Mouse (Mus musculus) spleen, adult 2 months (tissue): ENCODE results near the gene Dao. TPM values are rescaled to one million over a fixed set of nuclear protein-coding genes. Genes with fewer than 3 reads are reported as not detected.

Source experiments
- DNase-seq, 2 experiments: peaks; one replicate each; pipeline versions ENCODE4 v3.0.0 to v3.0.0-alpha.2; 2012 to 2021; ENCODE audit warnings: low spot score in 2 of 2, low read depth in 1 of 2
- H3K27ac ChIP-seq: fragments of 200-500 bp; 2 replicates; pipeline ENCODE4 v1.5.1; 2012; ENCODE audit warnings: low read length, inconsistent platforms; ENCODE audit not compliant: insufficient read depth
- H3K27me3 ChIP-seq: fragments of 200-500 bp; 2 replicates; pipeline ENCODE4 v1.6.1; 2012; ENCODE audit warnings: mild to moderate bottlenecking, moderate library complexity, low read length, inconsistent platforms; ENCODE audit not compliant: control insufficient read depth, insufficient read depth
- H3K36me3 ChIP-seq: fragments of 200-500 bp; 2 replicates; pipeline ENCODE4 v1.6.1; 2012; ENCODE audit warnings: mild to moderate bottlenecking, low read length, inconsistent platforms; ENCODE audit not compliant: control insufficient read depth, insufficient read depth
- H3K4me1 ChIP-seq: fragments of 200-500 bp; 2 replicates; pipeline ENCODE4 v1.6.1; 2011; ENCODE audit warnings: inconsistent platforms; ENCODE audit not compliant: control insufficient read depth, insufficient read depth, insufficient read length
- H3K4me3 ChIP-seq: fragments of 200-500 bp; 2 replicates; pipeline ENCODE4 v1.5.1; 2011; ENCODE audit warnings: mild to moderate bottlenecking, inconsistent platforms; ENCODE audit not compliant: insufficient read depth, insufficient read length; ENCODE audit errors: extremely low read depth
- CTCF ChIP-seq: fragments of 200-500 bp; IDR thresholded peaks from 2 replicates; pipeline ENCODE4 v1.5.1; 2011; ENCODE audit warnings: mild to moderate bottlenecking, inconsistent platforms; ENCODE audit not compliant: insufficient read depth, insufficient read length, insufficient replicate concordance; ENCODE audit errors: extremely low read depth
- POLR2A ChIP-seq: fragments of 200-500 bp; IDR thresholded peaks from 2 replicates; pipeline ENCODE4 v1.6.1; 2011; ENCODE audit warnings: low read depth, low read length, inconsistent platforms
- WGBS: fragments of 180-500 bp; shearing (Covaris S2); methylation state at CpG from one replicate; pipeline ENCODE4 v1.1.7; 2018; 5-methylcytosine and 5-hydroxymethylcytosine counted together
- polyA plus RNA-seq: library from polyadenylated mRNA; depleted of rRNA; stranded (reverse); fragments of >200 nt; gene quantifications from 2 replicates; pipeline ENCODE4 v1.2.3, GENCODE M21; 2012

Gene Dao
- polyA plus RNA-seq, 1 experiment, result 0.26 TPM

DNA sequence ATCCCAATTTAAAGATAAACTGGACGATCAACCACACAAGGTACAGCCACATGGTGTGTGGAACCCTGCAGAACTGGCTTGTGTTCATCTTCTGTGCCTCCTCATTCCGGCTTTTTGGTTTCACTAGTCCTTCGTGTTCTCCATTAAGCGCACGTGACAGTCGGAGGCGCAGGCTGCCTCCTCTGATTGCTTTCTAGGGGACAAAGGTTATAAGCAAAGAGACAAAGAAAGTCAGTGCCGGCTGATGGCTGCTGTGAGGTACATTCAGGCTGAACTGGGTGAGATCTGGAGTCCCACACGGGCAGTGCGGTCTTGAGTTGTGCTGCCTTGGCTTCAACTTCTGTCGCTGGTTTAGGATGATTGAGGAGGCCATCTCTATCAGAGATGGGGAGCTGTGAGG is 1.1 kb downstream of the Dao start:
- Histone ChIP-seq H3K27ac (no peak overlapping the region), H3K27me3 (no peaks in the 10 kb centered on the region), H3K4me3 (no peak overlapping the region), H3K4me1 (peaks cover 3% of the 10 kb centered on the region; the same call in 1 of the 2 replicates), H3K36me3 (no peaks in the 10 kb centered on the region)
- DNase-seq, result no peak
- TF ChIP-seq CTCF (no peak), POLR2A (no peak)
- WGBS, result 91% methylated on average over 11 of the region's 11 CpGs

DNA sequence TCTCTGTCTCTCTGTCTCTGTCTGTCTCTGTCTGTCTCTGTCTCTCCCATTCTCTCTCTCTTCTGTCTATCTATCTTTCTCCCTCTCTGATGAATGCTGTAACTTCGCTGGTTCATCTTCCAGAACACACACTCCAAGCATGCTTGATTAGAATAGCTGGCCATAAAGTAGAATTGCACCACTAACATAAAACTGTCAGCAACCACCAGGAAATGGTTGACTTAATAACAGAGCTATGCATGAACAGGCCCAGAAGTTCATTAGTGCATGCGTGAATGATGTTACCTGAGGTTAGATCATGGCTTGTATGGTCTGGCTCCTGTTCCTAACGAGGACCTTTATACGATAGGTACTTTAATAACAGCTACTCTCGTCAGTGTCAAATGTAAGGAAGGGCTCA is 1.6 kb downstream of the Dao start:
- TF ChIP-seq CTCF (no peak), POLR2A (no peak)
- no peak overlapping the region for H3K4me3 ChIP-seq

DNA sequence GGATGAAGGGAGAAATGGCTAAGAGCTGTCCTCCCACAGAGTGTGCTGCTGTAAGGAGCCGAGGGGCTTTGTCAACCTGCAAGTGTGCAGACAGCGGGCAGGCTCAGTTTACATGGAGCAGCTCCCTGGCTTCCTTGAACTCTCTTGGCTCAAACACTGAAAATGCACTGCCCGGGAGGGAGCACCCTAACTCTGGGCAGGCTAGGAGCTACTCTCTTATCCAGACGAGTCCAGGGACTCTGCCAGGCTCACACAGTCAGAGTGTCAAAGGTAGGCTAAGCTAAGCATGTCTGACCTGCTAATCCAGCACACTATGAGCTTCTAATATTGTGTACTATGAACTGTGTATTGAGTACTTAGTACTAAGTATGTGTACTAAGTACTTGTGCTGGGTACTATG is 3.5 kb downstream of the Dao start:
- Histone ChIP-seq H3K4me3 (no peak overlapping the region), H3K27ac (no peak overlapping the region)
- DNase-seq, result no peak

More for the DNA sequence above, 1.6 kb downstream of the Dao start:
- 83% methylated on average over 5 of the region's 5 CpGs for WGBS
- Histone ChIP-seq H3K27ac (no peak overlapping the region), H3K36me3 (no peaks in the 10 kb centered on the region), H3K4me1 (no peaks in the 10 kb centered on the region), H3K27me3 (no peaks in the 10 kb centered on the region)
- no peak for DNase-seq

DNA sequence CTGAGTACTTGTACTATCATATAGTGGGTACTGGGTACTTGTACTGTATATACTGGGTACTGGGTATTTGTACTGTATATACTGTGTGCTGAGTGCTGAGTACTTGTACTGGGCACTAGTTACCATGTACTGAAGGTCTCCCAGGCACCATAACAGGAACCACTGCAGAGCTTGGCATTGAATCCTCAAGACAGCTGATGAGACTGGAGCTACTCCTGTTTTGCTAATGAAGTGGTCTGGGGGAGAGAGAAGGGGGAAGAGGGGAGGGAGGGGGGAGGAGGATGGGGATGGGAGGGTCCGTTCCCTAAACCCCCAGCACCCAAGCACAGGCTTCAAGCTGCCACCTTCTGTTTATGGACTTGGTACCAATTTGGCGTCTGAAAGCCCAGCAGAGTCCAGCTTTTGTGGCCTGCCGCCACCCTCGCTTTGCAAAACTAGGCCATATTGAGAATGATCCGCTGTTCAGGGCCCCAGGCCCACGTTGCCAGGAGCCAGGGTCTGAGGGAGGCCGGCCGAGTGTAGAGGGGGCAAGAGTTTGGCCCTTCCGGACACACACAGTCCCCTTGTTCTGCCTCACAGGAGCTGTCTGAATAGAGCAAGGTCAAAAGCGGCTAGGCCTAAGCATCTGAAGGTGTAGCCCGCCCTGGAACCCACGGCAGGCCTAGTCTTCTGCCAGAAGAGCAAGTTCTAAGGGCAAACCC is 4.4 kb downstream of the Dao start:
- DNase-seq, result no peak
- Histone ChIP-seq H3K27me3 (no peaks in the 10 kb centered on the region), H3K4me3 (no peak overlapping the region), H3K27ac (no peak overlapping the region), H3K4me1 (no peaks in the 10 kb centered on the region), H3K36me3 (no peaks in the 10 kb centered on the region)
- TF ChIP-seq POLR2A, result no peak
- no peak for TF ChIP-seq CTCF
- WGBS, result 88% methylated on average over 12 of the region's 12 CpGs

More for the DNA sequence above, 3.5 kb downstream of the Dao start:
- 92% methylated on average over 4 of the region's 4 CpGs for WGBS
- no peaks in the 10 kb centered on the region for H3K36me3 ChIP-seq
- TF ChIP-seq POLR2A, result no peak
- TF ChIP-seq CTCF, result no peak
- H3K4me1 ChIP-seq, result no peaks in the 10 kb centered on the region
- H3K27me3 ChIP-seq, result no peaks in the 10 kb centered on the region

DNA sequence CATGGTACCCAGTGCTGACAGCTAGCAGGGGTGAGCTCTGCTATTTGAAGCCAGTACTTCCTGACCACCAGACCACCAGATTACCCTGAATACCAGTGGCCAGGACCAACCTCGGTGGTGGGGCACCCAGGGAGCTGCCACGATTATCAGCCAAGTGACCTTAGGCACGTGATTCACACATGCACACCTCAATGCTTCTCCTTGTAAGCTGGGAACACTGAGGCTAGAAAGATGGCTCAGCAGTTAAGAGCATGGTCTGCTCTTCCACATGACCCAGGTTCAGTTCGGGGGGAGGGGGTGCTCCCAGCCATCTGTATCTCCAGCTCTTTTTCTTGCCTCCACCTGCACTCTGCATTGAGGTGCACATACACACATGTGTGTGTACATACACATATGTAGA is 5.5 kb downstream of the Dao start:
- Histone ChIP-seq H3K4me1 (no peaks in the 10 kb centered on the region), H3K4me3 (no peak overlapping the region), H3K36me3 (no peaks in the 10 kb centered on the region), H3K27me3 (no peaks in the 10 kb centered on the region), H3K27ac (no peak overlapping the region)
- WGBS, result 56% methylated on average over 4 of the region's 4 CpGs
- no peak for TF ChIP-seq CTCF
- TF ChIP-seq POLR2A, result no peak
- no peak for DNase-seq

DNA sequence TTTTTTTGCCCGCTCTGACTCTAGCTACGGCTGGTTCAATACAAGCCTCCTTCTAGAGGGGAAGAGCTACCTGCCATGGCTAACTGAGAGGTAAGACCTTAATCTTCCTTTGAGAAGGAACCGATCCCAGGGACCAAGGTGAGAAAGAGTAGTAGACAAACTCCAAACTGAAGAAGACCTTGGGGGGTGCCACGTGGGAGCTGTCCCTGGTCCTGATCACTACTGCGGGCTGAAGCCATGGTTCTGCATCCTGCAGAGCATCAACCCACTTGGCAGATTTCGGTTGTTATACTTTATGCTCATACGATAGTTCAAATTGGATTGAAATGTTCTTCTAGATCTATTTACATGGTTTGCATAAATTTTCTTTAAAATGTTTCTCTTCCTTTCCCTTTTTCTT is 11.6 kb downstream of the Dao start:
- Histone ChIP-seq H3K4me1 (no peaks in the 10 kb centered on the region), H3K4me3 (no peak overlapping the region), H3K36me3 (no peaks in the 10 kb centered on the region), H3K27me3 (no peaks in the 10 kb centered on the region), H3K27ac (no peak overlapping the region)
- DNase-seq, result no peak
- WGBS, result 63% methylated on average over 7 of the region's 7 CpGs
- no peak for TF ChIP-seq POLR2A
- no peak for TF ChIP-seq CTCF

DNA sequence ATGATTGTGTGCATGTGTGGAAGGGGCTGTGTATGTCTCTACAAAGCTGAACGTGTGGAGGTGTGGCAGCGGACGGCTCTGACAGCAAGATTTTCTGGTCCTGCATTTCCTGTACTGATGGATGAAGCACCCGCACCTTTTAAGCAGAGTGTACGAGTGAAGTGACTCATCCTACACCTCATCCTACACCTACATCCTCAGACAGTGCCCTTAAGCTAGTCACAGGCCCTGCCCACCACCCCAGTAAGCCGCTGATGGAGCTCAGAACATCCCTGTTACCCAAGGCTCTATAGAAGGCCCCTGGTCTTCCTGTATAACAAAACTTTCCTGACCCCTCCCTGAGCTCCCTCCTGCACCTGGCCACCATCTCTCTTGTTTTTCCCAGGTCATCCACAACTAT is 20.9 kb downstream of the Dao start:
- no peak for DNase-seq
- Histone ChIP-seq H3K27me3 (no peaks in the 10 kb centered on the region), H3K36me3 (no peaks in the 10 kb centered on the region), H3K4me1 (no peaks in the 10 kb centered on the region), H3K4me3 (no peak overlapping the region), H3K27ac (no peak overlapping the region)
- TF ChIP-seq CTCF (no peak), POLR2A (no peak)
- 45% methylated on average over 6 of the region's 6 CpGs for WGBS
